Mouse (Mus musculus): ENCODE results near the gene Tcf7l2. TPM values are rescaled to one million over a fixed set of nuclear protein-coding genes. Genes with fewer than 3 reads are reported as not detected.

Gene Tcf7l2
- polyA plus RNA-seq, 1 experiment: 5.4 TPM

DNA sequence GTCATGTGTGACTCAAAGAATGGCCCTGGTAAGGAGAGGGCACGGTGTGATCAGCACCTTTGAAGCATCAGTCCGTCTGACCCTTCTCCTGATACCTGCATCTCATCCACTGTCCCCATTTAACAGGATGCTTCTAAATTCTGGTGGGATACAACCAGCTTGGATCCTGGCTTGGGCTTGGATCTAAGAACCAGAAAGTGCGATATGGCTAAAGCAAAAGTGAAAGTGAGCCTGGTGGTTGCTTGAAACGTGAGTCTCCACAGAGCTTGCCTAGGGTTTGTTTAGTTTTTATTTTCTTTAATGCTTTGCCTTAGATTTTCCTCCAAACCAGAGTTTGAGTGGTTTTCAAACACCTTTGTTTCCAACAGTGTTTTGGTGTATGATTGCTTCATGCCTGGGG, 51.4 kb downstream of the Tcf7l2 start:
- TF ChIP-seq USF1 (IDR thresholded peaks at IDR 0.05; ENCODE audit: low read depth): no peak
- TF ChIP-seq CEBPB (IDR thresholded peaks at IDR 0.05; ENCODE audit: insufficient read depth, poor library complexity, severe bottlenecking): no peak
- TF ChIP-seq MAX (IDR thresholded peaks at IDR 0.05; ENCODE audit: low read depth): no peak
- TF ChIP-seq SRF (IDR thresholded peaks at IDR 0.05; ENCODE audit: control insufficient read depth, insufficient read length, low read depth): no peak
- no peak for TF ChIP-seq TCF3 (IDR thresholded peaks at IDR 0.05; ENCODE audit: insufficient read length, low read depth)
- TF ChIP-seq TCF12 (IDR thresholded peaks at IDR 0.05; ENCODE audit: insufficient read depth, poor library complexity, severe bottlenecking): no peak
- TF ChIP-seq POLR2AphosphoS2 (IDR thresholded peaks at IDR 0.05; ENCODE audit: insufficient read length, low read depth): no peak
- TF ChIP-seq MYOD1 (IDR thresholded peaks at IDR 0.05; ENCODE audit: control insufficient read depth in 1 of 3, insufficient read length in 2 of 3, low read depth in 2 of 3): no peak
- no peak for TF ChIP-seq POLR2A (IDR thresholded peaks at IDR 0.05; ENCODE audit: insufficient read length, low read depth)
- no peak for TF ChIP-seq REST (IDR thresholded peaks at IDR 0.05; ENCODE audit: insufficient read depth, insufficient read length)
- no peak for TF ChIP-seq MYOG (IDR thresholded peaks at IDR 0.05; ENCODE audit: control insufficient read depth in 1 of 3, insufficient read depth in 1 of 3, insufficient read length in 2 of 3, low read depth in 2 of 3)
- TF ChIP-seq E2F4 (IDR thresholded peaks at IDR 0.05; ENCODE audit: insufficient read depth): no peak
- Histone ChIP-seq H3K4me3 (no peak overlapping the region), H3K4me2 (ENCODE audit: low read depth) (peak overlapping the region; percentile 16), H3K27me3 (ENCODE audit: control insufficient read depth, insufficient read depth, insufficient read length) (no peaks in the 10 kb centered on the region), H3ac (ENCODE audit: control insufficient read depth, insufficient read length) (no peak overlapping the region), H3K36me3 (ENCODE audit: control insufficient read depth, insufficient read depth) (no peaks in the 10 kb centered on the region), H3K79me2 (ENCODE audit: control insufficient read depth, insufficient read depth) (peaks cover 22% of the 10 kb centered on the region)

DNA sequence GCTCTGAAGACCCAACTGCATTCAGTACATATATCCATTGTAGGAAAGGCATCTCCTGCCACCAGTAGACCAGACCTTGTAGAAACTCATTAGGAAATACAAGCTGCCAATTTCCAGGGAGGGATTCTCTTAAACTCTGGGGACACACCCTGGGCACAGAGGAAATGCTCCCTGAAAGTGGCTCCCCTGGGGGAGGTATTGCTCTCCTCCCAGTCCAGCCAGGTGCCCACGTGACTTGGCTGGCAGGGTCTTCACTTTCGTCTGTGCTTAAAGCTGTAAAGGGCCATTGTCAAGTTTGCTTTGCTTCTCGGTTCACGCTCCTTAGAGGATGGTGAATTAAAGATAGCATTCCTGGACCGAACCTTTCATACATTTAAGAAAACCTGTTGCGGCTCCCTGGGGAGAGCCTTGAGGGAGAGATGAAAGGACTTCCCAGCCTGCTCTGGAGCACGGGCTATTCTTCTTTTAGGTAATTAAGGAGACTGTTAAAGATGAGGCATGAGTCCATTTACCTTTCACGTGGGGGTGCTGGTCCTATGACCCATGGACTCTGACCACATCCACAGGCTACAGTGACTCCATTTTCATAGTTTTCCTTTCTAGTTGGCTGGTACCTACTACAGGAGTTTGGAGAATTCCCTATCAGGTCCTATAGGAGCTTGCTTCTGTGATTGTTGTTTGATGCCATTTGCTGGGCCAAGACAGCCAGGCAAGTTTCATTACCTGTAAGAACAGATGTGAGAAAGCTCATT, 52.8 kb downstream of the Tcf7l2 start:
- no peaks in the 10 kb centered on the region for H3K27me3 ChIP-seq (ENCODE audit: control insufficient read depth, insufficient read depth, insufficient read length)
- H3K79me2 ChIP-seq (ENCODE audit: control insufficient read depth, insufficient read depth): peaks cover 22% of the 10 kb centered on the region
- H3K36me3 ChIP-seq (ENCODE audit: control insufficient read depth, insufficient read depth): no peaks in the 10 kb centered on the region
- TF ChIP-seq MYOG (IDR thresholded peaks at IDR 0.05; ENCODE audit: control insufficient read depth in 1 of 3, insufficient read depth in 1 of 3, insufficient read length in 2 of 3, low read depth in 2 of 3) (no peak), POLR2A (IDR thresholded peaks at IDR 0.05; ENCODE audit: insufficient read length, low read depth) (no peak), E2F4 (IDR thresholded peaks at IDR 0.05; ENCODE audit: insufficient read depth) (no peak), TCF3 (IDR thresholded peaks at IDR 0.05; ENCODE audit: insufficient read length, low read depth) (no peak), USF1 (IDR thresholded peaks at IDR 0.05; ENCODE audit: low read depth) (no peak), SRF (IDR thresholded peaks at IDR 0.05; ENCODE audit: control insufficient read depth, insufficient read length, low read depth) (no peak), POLR2AphosphoS2 (IDR thresholded peaks at IDR 0.05; ENCODE audit: insufficient read length, low read depth) (no peak), MYOD1 (IDR thresholded peaks at IDR 0.05; ENCODE audit: control insufficient read depth in 1 of 3, insufficient read length in 2 of 3, low read depth in 2 of 3) (no peak), MAX (IDR thresholded peaks at IDR 0.05; ENCODE audit: low read depth) (no peak), CEBPB (IDR thresholded peaks at IDR 0.05; ENCODE audit: insufficient read depth, poor library complexity, severe bottlenecking) (no peak), REST (IDR thresholded peaks at IDR 0.05; ENCODE audit: insufficient read depth, insufficient read length) (no peak), TCF12 (IDR thresholded peaks at IDR 0.05; ENCODE audit: insufficient read depth, poor library complexity, severe bottlenecking) (no peak)
- no peak overlapping the region for H3K4me3 ChIP-seq
- H3ac ChIP-seq (ENCODE audit: control insufficient read depth, insufficient read length): no peak overlapping the region
- H3K4me2 ChIP-seq (ENCODE audit: low read depth): no peak overlapping the region

GRCm38 (mm10) chr19:55794946-55795340, 53.3 kb downstream of the Tcf7l2 start:
- Histone ChIP-seq H3K79me2 (ENCODE audit: control insufficient read depth, insufficient read depth) (peaks cover 24% of the 10 kb centered on the region), H3K36me3 (ENCODE audit: control insufficient read depth, insufficient read depth) (no peaks in the 10 kb centered on the region), H3K27me3 (ENCODE audit: control insufficient read depth, insufficient read depth, insufficient read length) (no peaks in the 10 kb centered on the region), H3K4me3 (no peak overlapping the region), H3K4me2 (ENCODE audit: low read depth) (peak overlapping the region; percentile 45), H3ac (ENCODE audit: control insufficient read depth, insufficient read length) (no peak overlapping the region)
- TF ChIP-seq POLR2A (IDR thresholded peaks at IDR 0.05; ENCODE audit: insufficient read length, low read depth): no peak
- no peak for TF ChIP-seq MYOD1 (IDR thresholded peaks at IDR 0.05; ENCODE audit: control insufficient read depth in 1 of 3, insufficient read length in 2 of 3, low read depth in 2 of 3)
- TF ChIP-seq REST (IDR thresholded peaks at IDR 0.05; ENCODE audit: insufficient read depth, insufficient read length): no peak
- TF ChIP-seq CEBPB (IDR thresholded peaks at IDR 0.05; ENCODE audit: insufficient read depth, poor library complexity, severe bottlenecking): no peak

GRCm38 (mm10) chr19:55795349-55795748, 53.7 kb downstream of the Tcf7l2 start:
- H3K4me3 ChIP-seq: no peak overlapping the region
- peak overlapping the region; percentile 45 for H3K4me2 ChIP-seq (ENCODE audit: low read depth)
- no peaks in the 10 kb centered on the region for H3K27me3 ChIP-seq (ENCODE audit: control insufficient read depth, insufficient read depth, insufficient read length)
- TF ChIP-seq TCF3 (IDR thresholded peaks at IDR 0.05; ENCODE audit: insufficient read length, low read depth) (no peak), SRF (IDR thresholded peaks at IDR 0.05; ENCODE audit: control insufficient read depth, insufficient read length, low read depth) (no peak), POLR2AphosphoS2 (IDR thresholded peaks at IDR 0.05; ENCODE audit: insufficient read length, low read depth) (no peak), MYOG (IDR thresholded peaks at IDR 0.05; ENCODE audit: control insufficient read depth in 1 of 3, insufficient read depth in 1 of 3, insufficient read length in 2 of 3, low read depth in 2 of 3) (no peak)
- H3ac ChIP-seq (ENCODE audit: control insufficient read depth, insufficient read length): no peak overlapping the region
- no peaks in the 10 kb centered on the region for H3K36me3 ChIP-seq (ENCODE audit: control insufficient read depth, insufficient read depth)
- peaks cover 27% of the 10 kb centered on the region for H3K79me2 ChIP-seq (ENCODE audit: control insufficient read depth, insufficient read depth)

DNA sequence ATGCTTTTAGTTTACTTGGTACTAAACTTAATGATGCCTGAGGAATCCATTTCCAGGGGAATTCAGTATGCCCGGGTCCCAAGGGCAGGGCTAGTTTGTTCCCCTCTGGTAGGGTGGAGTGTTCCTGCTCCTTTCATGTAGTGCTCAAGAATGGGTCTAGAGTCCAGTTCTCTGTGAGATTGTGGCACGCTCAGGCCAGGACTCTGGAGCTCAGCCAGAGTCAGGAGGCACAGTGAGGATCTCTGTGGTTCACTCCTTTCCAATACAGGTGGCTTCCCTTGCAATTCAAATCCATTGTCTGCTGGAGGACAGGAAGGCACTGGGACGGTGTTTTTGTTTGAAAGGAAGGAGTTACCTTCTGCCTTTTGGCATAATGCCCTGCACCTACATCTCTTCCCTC, 56.2 kb downstream of the Tcf7l2 start:
- Histone ChIP-seq H3K79me2 (ENCODE audit: control insufficient read depth, insufficient read depth) (peaks cover 33% of the 10 kb centered on the region), H3K27me3 (ENCODE audit: control insufficient read depth, insufficient read depth, insufficient read length) (no peaks in the 10 kb centered on the region), H3ac (ENCODE audit: control insufficient read depth, insufficient read length) (no peak overlapping the region), H3K4me3 (no peak overlapping the region), H3K36me3 (ENCODE audit: control insufficient read depth, insufficient read depth) (no peaks in the 10 kb centered on the region), H3K4me2 (ENCODE audit: low read depth) (no peak overlapping the region)
- no peak for TF ChIP-seq MYOG (IDR thresholded peaks at IDR 0.05; ENCODE audit: control insufficient read depth in 1 of 3, insufficient read depth in 1 of 3, insufficient read length in 2 of 3, low read depth in 2 of 3)
- no peak for TF ChIP-seq SRF (IDR thresholded peaks at IDR 0.05; ENCODE audit: control insufficient read depth, insufficient read length, low read depth)
- TF ChIP-seq CEBPB (IDR thresholded peaks at IDR 0.05; ENCODE audit: insufficient read depth, poor library complexity, severe bottlenecking): no peak
- TF ChIP-seq TCF3 (IDR thresholded peaks at IDR 0.05; ENCODE audit: insufficient read length, low read depth): no peak
- TF ChIP-seq REST (IDR thresholded peaks at IDR 0.05; ENCODE audit: insufficient read depth, insufficient read length): no peak
- no peak for TF ChIP-seq POLR2A (IDR thresholded peaks at IDR 0.05; ENCODE audit: insufficient read length, low read depth)
- no peak for TF ChIP-seq MYOD1 (IDR thresholded peaks at IDR 0.05; ENCODE audit: control insufficient read depth in 1 of 3, insufficient read length in 2 of 3, low read depth in 2 of 3)
- TF ChIP-seq TCF12 (IDR thresholded peaks at IDR 0.05; ENCODE audit: insufficient read depth, poor library complexity, severe bottlenecking): no peak
- no peak for TF ChIP-seq POLR2AphosphoS2 (IDR thresholded peaks at IDR 0.05; ENCODE audit: insufficient read length, low read depth)
- no peak for TF ChIP-seq E2F4 (IDR thresholded peaks at IDR 0.05; ENCODE audit: insufficient read depth)
- TF ChIP-seq MAX (IDR thresholded peaks at IDR 0.05; ENCODE audit: low read depth): no peak
- no peak for TF ChIP-seq USF1 (IDR thresholded peaks at IDR 0.05; ENCODE audit: low read depth)
